Mouse (Mus musculus) hindbrain, embryonic 10.5 days (tissue): ENCODE results near the gene Bcl10. TPM values are rescaled to one million over a fixed set of nuclear protein-coding genes. Genes with fewer than 3 reads are reported as not detected.
"Not testable (repeated sequence)": the region's sequence is repeated elsewhere in the genome, so short reads cannot be mapped to it uniquely, and the experiment has no call there.

Experiments
- DNase-seq: peaks from one replicate; pipeline ENCODE4 v3.0.0-alpha.2; 2017; ENCODE audit warnings: low spot score
- H3K27ac ChIP-seq: fragments of 300-500 bp; sonication (generic); 2 replicates; pipeline ENCODE4 v1.5.1; 2016; ENCODE audit warnings: mild to moderate bottlenecking, moderate library complexity
- H3K27me3 ChIP-seq: fragments of 300-500 bp; sonication (generic); 2 replicates; pipeline ENCODE4 v1.6.1; 2016; ENCODE audit warnings: mild to moderate bottlenecking; ENCODE audit not compliant: poor library complexity, insufficient read depth, severe bottlenecking
- H3K36me3 ChIP-seq: fragments of 300-500 bp; sonication (generic); 2 replicates; pipeline ENCODE4 v1.6.1; 2016; ENCODE audit warnings: mild to moderate bottlenecking, moderate library complexity
- H3K4me1 ChIP-seq: fragments of 300-500 bp; sonication (generic); replicated peaks from 2 replicates; pipeline ENCODE4 v1.6.1; 2016; ENCODE audit warnings: mild to moderate bottlenecking
- H3K4me3 ChIP-seq: fragments of 300-500 bp; sonication (generic); 2 replicates; pipeline ENCODE4 v1.5.1; 2016; ENCODE audit warnings: mild to moderate bottlenecking, moderate library complexity
- H3K9me3 ChIP-seq: fragments of 300-500 bp; sonication (generic); 2 replicates; pipeline ENCODE4 v1.6.1; 2016; ENCODE audit warnings: mild to moderate bottlenecking, moderate library complexity
- WGBS: fragments of 180-500 bp; shearing (Covaris S2); methylation state at CpG from one replicate; pipeline ENCODE4 v1.1.7; 2016; 5-methylcytosine and 5-hydroxymethylcytosine counted together
- polyA plus RNA-seq: library from polyadenylated mRNA; unstranded; fragments of >200 nt; fragmentation: Nextera tagmentation; extraction: Ambion mirVana; gene quantifications from 2 replicates; pipeline ENCODE4 v1.2.1, GENCODE M21; 2016

The Bcl10 gene
- polyA plus RNA-seq, result 48.4 and 48.5 TPM in 2 replicates

GRCm38 (mm10) chr3:145922019-145922854, at the start of gene Bcl10:
TSS of gene Bcl10 (plus strand) at chr3:145922804.
- Histone ChIP-seq H3K36me3 (peaks cover 2% of the 10 kb centered on the region; the same call in 1 of the 2 replicates), H3K4me1 (peaks cover 23% of the 10 kb centered on the region), H3K27ac (peak within 1 kb of the TSS; percentile 95), H3K27me3 (no peaks in the 10 kb centered on the region), H3K9me3 (no peaks in the 10 kb centered on the region), H3K4me3 (peak within 1 kb of the TSS; percentile 95)
- 28% methylated on average over 11 of the region's 11 CpGs for WGBS
- DNase-seq, result no peak

DNA sequence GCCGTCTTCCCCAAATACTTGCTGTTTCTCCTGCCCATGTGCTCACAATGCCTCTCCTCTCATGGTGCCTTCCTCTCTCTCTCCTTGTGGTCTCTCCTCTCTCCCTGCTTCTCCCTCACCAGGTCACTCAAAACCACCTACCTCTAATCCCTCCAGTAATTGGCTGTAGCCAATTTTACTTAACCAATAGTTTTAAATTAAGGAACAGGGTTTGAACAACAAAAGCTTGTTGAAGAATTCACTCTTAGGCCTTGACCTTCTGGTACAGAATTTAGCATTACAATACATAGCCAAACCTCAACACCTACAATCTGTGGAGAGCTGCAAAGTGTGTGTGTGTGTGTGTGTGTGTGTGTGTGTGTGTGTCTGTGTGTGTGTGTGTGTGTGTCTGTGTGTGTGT, 49.3 kb upstream of the Bcl10 start:
- H3K9me3 ChIP-seq, result no peaks in the 10 kb centered on the region
- no peak overlapping the region for H3K4me3 ChIP-seq
- WGBS, result 87% methylated on average over 1 of the region's 1 CpGs
- H3K36me3 ChIP-seq, result no peaks in the 10 kb centered on the region
- H3K27me3 ChIP-seq, result no peaks in the 10 kb centered on the region
- no peak for DNase-seq
- no peaks in the 10 kb centered on the region for H3K4me1 ChIP-seq
- H3K27ac ChIP-seq, result no peak overlapping the region

- no peak for DNase-seq
- Histone ChIP-seq H3K4me3 (no peak overlapping the region), H3K27ac (no peak overlapping the region), H3K36me3 (no peaks in the 10 kb centered on the region), H3K9me3 (no peaks in the 10 kb centered on the region), H3K27me3 (no peaks in the 10 kb centered on the region), H3K4me1 (no peaks in the 10 kb centered on the region)
- WGBS, result 86% methylated on average over 4 of the region's 4 CpGs
These were observed 48.5 kb upstream of the Bcl10 start for GRCm38 (mm10) chr3:145874126-145874525.

DNA sequence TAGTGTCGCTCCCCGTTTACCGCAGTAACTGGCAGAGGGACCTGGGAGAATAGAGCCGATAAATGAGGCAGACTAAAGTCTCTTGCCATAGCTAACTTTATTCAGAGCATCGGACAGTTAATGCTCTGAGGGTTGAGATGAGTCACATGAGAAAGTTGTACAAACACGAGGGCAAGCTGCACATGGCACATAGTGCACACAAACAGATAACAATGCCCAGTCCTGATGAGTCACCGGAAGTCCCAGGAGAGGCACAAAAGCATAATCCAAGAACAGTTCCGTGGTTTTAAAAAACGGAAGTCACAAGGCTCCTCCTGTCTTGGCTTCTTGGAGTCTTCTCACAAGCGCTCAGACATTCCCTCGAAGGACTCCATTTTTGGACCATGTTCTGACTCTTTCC, 46.5 kb upstream of the Bcl10 start:
- no peak overlapping the region for H3K27ac ChIP-seq
- H3K9me3 ChIP-seq, result no peaks in the 10 kb centered on the region
- WGBS, result 93% methylated on average over 11 of the region's 11 CpGs
- H3K27me3 ChIP-seq, result no peaks in the 10 kb centered on the region
- no peaks in the 10 kb centered on the region for H3K4me1 ChIP-seq
- no peaks in the 10 kb centered on the region for H3K36me3 ChIP-seq
- H3K4me3 ChIP-seq, result no peak overlapping the region
- no peak for DNase-seq

GRCm38 (mm10) chr3:145878867-145879266, 43.7 kb upstream of the Bcl10 start:
- 90% methylated on average over 14 of the region's 14 CpGs for whole genome bisulfite sequencing
- not testable (repeated sequence) for H3K4me1 ChIP-seq, H3K36me3 ChIP-seq, H3K4me3 ChIP-seq, H3K9me3 ChIP-seq, DNase-seq, H3K27ac ChIP-seq, H3K27me3 ChIP-seq

DNA sequence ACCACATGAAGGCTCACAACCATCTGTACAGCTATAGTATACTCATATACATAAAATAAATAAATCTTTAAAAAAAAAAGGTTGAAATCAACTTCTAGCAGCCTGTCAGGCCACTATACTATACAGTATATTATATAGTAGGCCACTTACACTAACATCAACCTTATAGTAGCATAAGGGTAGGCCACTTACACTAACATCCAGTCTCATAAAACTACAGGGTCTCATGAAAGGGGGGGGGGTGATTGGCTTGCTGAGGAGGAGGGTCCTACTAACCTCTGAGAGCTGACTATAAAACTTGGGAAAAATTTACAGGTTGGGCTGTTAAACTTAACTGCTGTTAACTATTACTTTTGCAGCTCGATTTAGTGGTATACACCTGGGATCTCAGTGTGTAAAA, 42.3 kb upstream of the Bcl10 start:
- H3K4me1 ChIP-seq, result peaks cover 5% of the 10 kb centered on the region; the same call in 1 of the 2 replicates
- no peak overlapping the region for H3K4me3 ChIP-seq
- H3K27ac ChIP-seq, result no peak overlapping the region
- no peak for DNase-seq
- H3K27me3 ChIP-seq, result no peaks in the 10 kb centered on the region
- H3K36me3 ChIP-seq, result no peaks in the 10 kb centered on the region
- H3K9me3 ChIP-seq, result no peaks in the 10 kb centered on the region
- 88% methylated on average over 1 of the region's 1 CpGs for WGBS

- WGBS, result 90% methylated on average over 15 of the region's 15 CpGs
- DNase-seq, result no peak
- Histone ChIP-seq H3K4me3 (no peak overlapping the region), H3K36me3 (no peaks in the 10 kb centered on the region), H3K4me1 (peaks cover 18% of the 10 kb centered on the region), H3K27me3 (no peaks in the 10 kb centered on the region), H3K9me3 (no peaks in the 10 kb centered on the region), H3K27ac (no peak overlapping the region)
These were observed 40.3 kb upstream of the Bcl10 start for GRCm38 (mm10) chr3:145882076-145882874.

DNA sequence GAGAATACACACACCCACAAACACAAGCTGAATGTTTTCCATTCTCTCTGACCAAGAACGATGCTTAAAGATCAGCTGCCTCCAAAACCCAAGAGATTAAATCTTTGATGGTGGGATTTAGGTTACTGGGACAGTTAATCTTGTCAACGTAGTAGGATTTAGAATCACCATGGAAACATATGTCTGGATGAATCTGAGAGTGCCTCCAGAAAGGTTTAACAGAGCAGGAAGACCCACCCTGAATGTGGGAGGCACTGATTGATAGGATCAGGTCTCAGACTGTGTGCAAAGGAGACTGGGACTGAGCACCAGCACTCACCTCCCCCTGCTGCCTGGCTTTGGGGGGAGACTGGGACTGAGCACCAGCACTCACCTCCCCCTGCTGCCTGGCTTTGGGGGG, 39.4 kb upstream of the Bcl10 start:
- Histone ChIP-seq H3K27ac (no peak overlapping the region), H3K36me3 (no peaks in the 10 kb centered on the region), H3K4me3 (no peak overlapping the region), H3K4me1 (peaks cover 18% of the 10 kb centered on the region), H3K9me3 (no peaks in the 10 kb centered on the region), H3K27me3 (no peaks in the 10 kb centered on the region; the same call in 1 of the 2 replicates)
- WGBS, result 77% methylated on average over 2 of the region's 2 CpGs
- no peak for DNase-seq

GRCm38 (mm10) chr3:145885376-145885775, 37.2 kb upstream of the Bcl10 start:
- Histone ChIP-seq H3K36me3 (no peaks in the 10 kb centered on the region), H3K4me3 (no peak overlapping the region), H3K4me1 (peaks cover 30% of the 10 kb centered on the region), H3K27ac (0 out of 2 replicates have a peak overlapping the region, but pooled peaks have one; percentile 45), H3K27me3 (peaks cover 16% of the 10 kb centered on the region), H3K9me3 (no peaks in the 10 kb centered on the region)
- WGBS, result 85% methylated on average over 4 of the region's 4 CpGs
- DNase-seq, result no peak

- Histone ChIP-seq H3K27ac (0 out of 2 replicates have a peak overlapping the region, but pooled peaks have one; percentile 45), H3K4me1 (peaks cover 36% of the 10 kb centered on the region), H3K36me3 (no peaks in the 10 kb centered on the region), H3K27me3 (peaks cover 16% of the 10 kb centered on the region), H3K9me3 (no peaks in the 10 kb centered on the region), H3K4me3 (no peak overlapping the region)
- no peak for DNase-seq
- WGBS, result 62% methylated on average over 5 of the region's 5 CpGs
These were observed 36.6 kb upstream of the Bcl10 start for GRCm38 (mm10) chr3:145885851-145886464.

DNA sequence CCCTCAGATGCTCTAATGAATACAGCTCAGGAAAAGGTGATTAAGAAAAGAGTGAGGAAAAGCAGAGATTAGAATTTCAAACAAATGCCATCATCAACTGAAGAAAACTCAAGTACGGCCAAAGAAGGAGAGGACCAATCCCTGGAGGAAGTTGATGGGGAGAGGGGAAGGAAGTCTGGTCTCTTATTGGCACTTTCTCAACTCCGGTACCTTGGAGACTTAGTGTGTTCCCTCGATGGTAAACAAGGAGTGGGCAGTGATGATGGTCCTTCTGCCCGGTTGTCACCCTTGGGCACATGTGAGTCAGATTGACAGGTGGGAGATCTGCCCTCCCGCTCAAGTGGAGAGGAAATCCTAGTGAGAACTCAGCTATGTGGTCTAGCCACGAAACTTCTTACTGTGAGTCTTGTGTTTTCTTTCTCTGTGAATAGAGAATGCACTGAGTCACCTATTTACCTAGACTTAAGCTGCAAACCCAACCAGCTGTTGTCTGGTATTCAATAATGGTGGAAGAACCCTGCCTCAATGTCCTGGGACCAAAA, 35.1 kb upstream of the Bcl10 start:
- Histone ChIP-seq H3K36me3 (no peaks in the 10 kb centered on the region), H3K27ac (no peak overlapping the region), H3K4me3 (no peak overlapping the region), H3K4me1 (peaks cover 42% of the 10 kb centered on the region), H3K9me3 (no peaks in the 10 kb centered on the region), H3K27me3 (peaks cover 23% of the 10 kb centered on the region)
- DNase-seq, result no peak
- WGBS, result 86% methylated on average over 6 of the region's 6 CpGs

- 54% methylated on average over 18 of the region's 18 CpGs for WGBS
- Histone ChIP-seq H3K4me1 (peaks cover 51% of the 10 kb centered on the region), H3K36me3 (0 out of 2 replicates have a peak, but pooled peaks cover 2% of the 10 kb centered on the region), H3K4me3 (no peak overlapping the region; the same call in 1 of the 2 replicates), H3K9me3 (no peaks in the 10 kb centered on the region), H3K27me3 (peaks cover 23% of the 10 kb centered on the region), H3K27ac (peak overlapping the region; percentile 83)
- DNase-seq, result peak; percentile 68
These were observed 32.1 kb upstream of the Bcl10 start for GRCm38 (mm10) chr3:145890346-145891132.
